Mouse (Mus musculus) cerebellum, adult 2 months (tissue): Measurements from ENCODE around the gene Gpr183. TPM values are rescaled to one million over a fixed set of nuclear protein-coding genes. Genes with fewer than 3 reads are reported as not detected.

ENCODE experiments used
- DNase-seq, 2 experiments: peaks; one replicate each; pipeline ENCODE4 v3.0.0; 2021
- H3K27ac ChIP-seq: fragments of 200-500 bp; 2 replicates; pipeline ENCODE4 v1.5.1; 2012; ENCODE audit warnings: low read length, control low read depth, inconsistent platforms; ENCODE audit not compliant: insufficient read depth
- H3K27me3 ChIP-seq: fragments of 200-500 bp; 2 replicates; pipeline ENCODE4 v1.6.1; 2012; ENCODE audit warnings: inconsistent platforms, mild to moderate bottlenecking, low read length, moderate library complexity; ENCODE audit not compliant: control insufficient read depth, insufficient read depth
- H3K4me1 ChIP-seq: fragments of 200-500 bp; 2 replicates; pipeline ENCODE4 v1.6.1; 2011; ENCODE audit warnings: low read length; ENCODE audit not compliant: control insufficient read depth, insufficient read depth
- H3K4me3 ChIP-seq: fragments of 200-500 bp; replicated peaks from 2 replicates; pipeline ENCODE3; 2011; ENCODE audit warnings: mild to moderate bottlenecking, low read depth, low read length, control low read depth; ENCODE audit not compliant: insufficient read depth
- CTCF ChIP-seq: fragments of 200-500 bp; IDR thresholded peaks from 2 replicates; pipeline ENCODE4 v1.5.1; 2011; ENCODE audit warnings: low read depth, mild to moderate bottlenecking, control low read depth, low read length, moderate library complexity, borderline replicate concordance; ENCODE audit not compliant: insufficient read depth
- POLR2A ChIP-seq: fragments of 200-500 bp; IDR thresholded peaks from 2 replicates; pipeline ENCODE4 v1.6.1; 2011; ENCODE audit warnings: low read length, control low read depth, borderline replicate concordance; ENCODE audit not compliant: insufficient read depth
- WGBS: fragments of 180-500 bp; shearing (Covaris S2); methylation state at CpG from one replicate; pipeline ENCODE4 v1.1.7; 2018; 5-methylcytosine and 5-hydroxymethylcytosine counted together
- polyA plus RNA-seq: library from polyadenylated mRNA; depleted of rRNA; stranded (reverse); fragments of >200 nt; gene quantifications from 2 replicates; pipeline ENCODE4 v1.2.3, GENCODE M21; 2012; rRNA removed

Gpr183 gene
- 0.33 and 0.52 TPM in 2 replicates for polyA plus RNA-seq

- TF ChIP-seq CTCF: no peak
- no peak for TF ChIP-seq POLR2A
- DNase-seq: no peak
- H3K27me3 ChIP-seq: no peaks in the 10 kb centered on the region
- no peak within 1 kb of the TSS for H3K4me3 ChIP-seq
- 73% methylated on average over 6 of the region's 6 CpGs for WGBS
- H3K4me1 ChIP-seq: no peaks in the 10 kb centered on the region
- H3K27ac ChIP-seq: no peak within 1 kb of the TSS
Measured at GRCm38 (mm10) chr14:121964990-121965389, at the start of gene Gpr183. TSS of gene Gpr183 (minus strand) at chr14:121965195.

- WGBS: 89% methylated on average over 14 of the region's 14 CpGs
- no peak overlapping the region for H3K27ac ChIP-seq
- H3K27me3 ChIP-seq: no peaks in the 10 kb centered on the region
- DNase-seq: no peak
- no peak overlapping the region for H3K4me3 ChIP-seq
- no peaks in the 10 kb centered on the region for H3K4me1 ChIP-seq
- no peak for TF ChIP-seq POLR2A
- TF ChIP-seq CTCF: no peak
Measured at GRCm38 (mm10) chr14:122013417-122013951, 48.5 kb upstream of the Gpr183 start.

GRCm38 (mm10) chr14:122012814-122013213, 47.8 kb upstream of the Gpr183 start:
- Histone ChIP-seq H3K27ac (no peak overlapping the region), H3K4me3 (no peak overlapping the region), H3K4me1 (no peaks in the 10 kb centered on the region), H3K27me3 (no peaks in the 10 kb centered on the region)
- WGBS: 78% methylated on average over 13 of the region's 13 CpGs
- DNase-seq: no peak
- TF ChIP-seq POLR2A (no peak), CTCF (no peak)

- WGBS: 76% methylated on average over 5 of the region's 5 CpGs
- H3K27ac ChIP-seq: no peak overlapping the region
- no peak for TF ChIP-seq POLR2A
- TF ChIP-seq CTCF: no peak
Measured at GRCm38 (mm10) chr14:122012193-122012592, 47.2 kb upstream of the Gpr183 start.

GRCm38 (mm10) chr14:122011768-122012167, 46.8 kb upstream of the Gpr183 start:
- no peak overlapping the region for H3K27ac ChIP-seq
- DNase-seq: no peak
- no peaks in the 10 kb centered on the region for H3K27me3 ChIP-seq
- H3K4me3 ChIP-seq: no peak overlapping the region
- no peaks in the 10 kb centered on the region for H3K4me1 ChIP-seq
- TF ChIP-seq CTCF (no peak), POLR2A (no peak)
- 97% methylated on average over 8 of the region's 8 CpGs for WGBS

More at GRCm38 (mm10) chr14:122012193-122012592, 47.2 kb upstream of the Gpr183 start:
- H3K4me1 ChIP-seq: no peaks in the 10 kb centered on the region
- no peaks in the 10 kb centered on the region for H3K27me3 ChIP-seq
- DNase-seq: no peak
- H3K4me3 ChIP-seq: no peak overlapping the region

GRCm38 (mm10) chr14:122010301-122010700, 45.3 kb upstream of the Gpr183 start:
- WGBS: 73% methylated on average over 7 of the region's 7 CpGs
- TF ChIP-seq POLR2A (no peak), CTCF (no peak)
- H3K4me3 ChIP-seq: no peak overlapping the region
- H3K27me3 ChIP-seq: no peaks in the 10 kb centered on the region
- no peaks in the 10 kb centered on the region for H3K4me1 ChIP-seq
- DNase-seq: no peak
- H3K27ac ChIP-seq: no peak overlapping the region

- Histone ChIP-seq H3K27me3 (no peaks in the 10 kb centered on the region), H3K4me1 (no peaks in the 10 kb centered on the region), H3K4me3 (no peak overlapping the region), H3K27ac (no peak overlapping the region)
- no peak for TF ChIP-seq POLR2A
- TF ChIP-seq CTCF: no peak
- WGBS: 95% methylated on average over 13 of the region's 13 CpGs
- no peak for DNase-seq
Measured at GRCm38 (mm10) chr14:122009502-122009901, 44.5 kb upstream of the Gpr183 start.

- no peak overlapping the region for H3K4me3 ChIP-seq
- no peak overlapping the region for H3K27ac ChIP-seq
- TF ChIP-seq POLR2A (no peak), CTCF (no peak)
- no peak for DNase-seq
- WGBS: 90% methylated on average over 4 of the region's 4 CpGs
- H3K27me3 ChIP-seq: no peaks in the 10 kb centered on the region
- H3K4me1 ChIP-seq: peaks cover 7% of the 10 kb centered on the region
Measured at GRCm38 (mm10) chr14:122008261-122008660, 43.3 kb upstream of the Gpr183 start.
